Mouse (Mus musculus) heart, adult 11 months (tissue): ENCODE measurements at regions not wholly inside any gene's neighbourhood (a gene's known extent, or its start where the extent isn't known, plus 50 kb on each side); places are given as distances from the start of the nearest gene placed in this dataset.

Experiments
- DNase-seq: peaks from one replicate; pipeline ENCODE4 v3.0.0; 2022

DNA sequence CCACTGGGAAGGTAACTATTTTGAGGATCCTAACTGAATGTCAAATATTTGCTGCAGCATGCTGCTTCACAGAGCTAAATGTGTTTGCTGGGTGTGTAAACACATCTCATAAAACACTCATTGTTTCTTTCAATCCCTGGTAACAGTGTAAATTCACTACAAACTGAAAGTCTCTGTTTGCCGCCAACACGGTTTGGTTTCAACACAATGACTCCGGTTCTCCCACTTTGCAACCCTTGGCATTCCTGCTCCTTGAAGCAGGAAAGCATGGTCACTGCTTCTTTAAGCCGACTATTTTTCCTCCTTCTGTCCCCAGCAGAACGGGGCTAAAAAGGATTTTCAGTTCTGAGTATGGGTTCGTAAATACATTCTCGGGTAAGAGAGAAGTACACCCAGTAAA is 328.3 kb downstream of the Klf6 start:
- no peak for DNase-seq

DNA sequence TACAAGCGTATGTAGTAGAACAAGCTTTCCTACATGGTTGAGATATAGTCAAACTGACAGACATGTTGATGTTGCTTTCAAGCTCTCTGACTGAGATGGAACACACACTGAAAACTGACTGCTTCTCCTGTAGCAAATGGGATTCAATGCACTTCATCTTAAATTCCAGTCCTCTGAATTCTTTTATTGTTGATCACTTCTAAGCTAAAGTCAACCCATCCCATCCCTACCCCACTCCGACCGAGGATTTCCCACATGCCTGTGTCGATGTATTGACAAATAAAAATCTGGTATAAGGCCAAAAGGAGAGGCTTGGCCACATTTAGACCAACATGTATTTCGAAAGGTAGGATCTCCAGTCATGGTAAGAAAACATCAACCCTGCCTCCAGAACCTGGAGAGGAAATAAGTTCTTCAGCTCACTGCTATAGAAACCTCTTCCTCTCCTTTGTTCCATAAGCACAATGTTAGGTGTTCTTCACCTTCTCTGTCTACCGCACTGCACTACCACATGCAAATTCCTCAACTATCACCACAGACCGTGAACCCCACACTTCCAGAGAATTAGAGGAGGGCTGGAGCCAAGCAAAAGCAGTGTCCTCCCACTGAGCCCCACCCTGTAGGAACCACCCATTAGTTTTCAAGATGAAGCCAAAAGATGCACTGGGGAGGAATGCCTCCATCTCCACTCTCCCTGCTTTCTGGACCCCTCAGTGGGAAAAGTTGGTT is 330.1 kb downstream of the Klf6 start:
- peak; percentile 51 for DNase-seq

DNA sequence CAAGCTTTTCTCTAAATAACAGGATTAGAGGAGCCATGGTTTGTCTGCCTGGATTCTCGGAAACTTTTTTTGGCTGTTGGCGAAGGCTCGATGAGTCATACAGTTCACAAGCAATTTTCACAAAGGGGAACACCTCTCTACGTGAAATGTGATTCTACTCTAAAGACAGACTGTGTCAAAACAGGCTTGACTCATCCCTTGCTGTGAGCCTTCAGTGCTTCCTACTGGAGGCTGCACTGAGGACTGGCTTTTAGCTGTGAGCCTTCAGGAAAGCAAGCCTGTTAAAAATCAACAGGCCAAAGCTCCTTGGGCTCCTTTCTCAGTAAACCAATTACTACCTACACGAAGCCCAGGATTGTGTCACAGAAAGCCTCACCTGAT is 330.6 kb downstream of the Klf6 start:
- peak; percentile 90 for DNase-seq

DNA sequence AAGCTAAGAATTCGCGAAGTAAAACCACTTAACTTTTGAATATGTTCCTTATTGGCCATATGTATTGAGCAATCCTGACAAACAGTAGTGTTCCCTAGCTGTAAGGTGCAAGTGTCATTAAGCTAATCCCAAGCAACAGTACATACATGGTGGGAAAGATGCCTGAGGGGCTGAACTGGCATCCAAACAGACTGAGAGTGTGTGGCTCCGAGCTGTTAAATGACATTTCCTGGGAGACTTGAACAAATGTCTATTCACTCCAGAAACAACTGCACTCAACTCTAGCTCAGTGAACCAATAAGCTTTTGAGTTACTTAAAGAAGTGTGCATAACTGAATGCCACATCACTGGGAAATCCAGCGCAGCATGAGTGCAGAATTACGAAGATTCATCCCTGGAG is 335.4 kb downstream of the Klf6 start:
- DNase-seq, result peak; percentile 62

DNA sequence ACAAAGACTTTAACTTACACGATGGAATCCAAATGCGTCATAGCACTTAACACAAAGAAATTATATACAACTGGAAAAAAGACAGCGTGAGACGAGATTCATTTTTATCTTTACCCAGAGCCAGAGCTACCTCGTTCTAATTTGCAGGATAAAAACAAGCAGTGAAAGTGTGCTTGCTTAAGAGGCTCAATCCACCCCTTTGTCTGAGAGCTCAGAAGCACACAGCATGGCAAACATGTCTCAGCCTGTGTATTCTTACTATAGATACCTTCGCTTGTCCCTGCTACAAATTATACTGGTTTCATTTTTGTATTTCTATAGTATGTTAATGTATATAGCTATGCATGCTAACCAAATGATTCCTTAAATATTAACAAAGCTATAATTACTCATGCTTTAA is 337.8 kb downstream of the Klf6 start:
- DNase-seq, result no peak

DNA sequence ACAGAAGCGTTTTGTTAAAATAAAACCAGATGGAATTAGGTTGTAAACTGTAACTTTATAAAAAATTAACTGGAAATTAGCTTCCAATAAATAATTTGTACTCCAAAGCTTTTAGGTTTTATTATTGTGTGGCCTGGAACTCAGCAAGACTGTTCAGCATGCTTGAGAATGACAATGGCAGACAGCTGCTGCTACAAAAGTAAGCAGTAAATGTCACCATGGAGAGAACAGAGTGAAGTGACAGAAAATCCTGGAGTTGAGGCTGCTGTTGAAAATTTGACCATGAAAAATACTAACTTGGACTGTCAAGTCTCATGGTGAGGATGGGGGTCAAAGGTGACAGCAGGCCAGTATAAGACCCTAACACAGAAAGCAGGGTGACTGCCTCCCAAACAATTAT is 340.2 kb downstream of the Klf6 start:
- no peak for DNase-seq

DNA sequence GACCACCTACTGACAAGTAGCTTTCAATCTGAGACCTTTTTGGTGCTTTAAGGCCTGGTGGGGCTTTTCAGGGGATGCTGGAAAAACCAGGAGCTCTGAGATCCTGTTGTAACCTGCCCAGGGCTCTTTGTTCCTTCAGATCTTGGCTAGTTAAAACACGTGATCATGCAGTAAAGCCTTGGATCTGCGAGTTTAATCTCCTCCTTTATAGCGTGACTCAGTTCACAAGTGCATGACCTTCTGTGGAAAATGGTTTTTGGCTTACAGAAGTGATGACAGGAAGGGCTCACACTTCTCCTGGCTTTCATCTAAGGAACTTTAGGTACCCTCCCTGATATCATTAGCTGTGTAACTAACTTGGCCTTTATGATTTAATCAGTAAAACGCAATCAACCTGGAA is 343.1 kb upstream of the Pitrm1 start:
- no peak for DNase-seq

DNA sequence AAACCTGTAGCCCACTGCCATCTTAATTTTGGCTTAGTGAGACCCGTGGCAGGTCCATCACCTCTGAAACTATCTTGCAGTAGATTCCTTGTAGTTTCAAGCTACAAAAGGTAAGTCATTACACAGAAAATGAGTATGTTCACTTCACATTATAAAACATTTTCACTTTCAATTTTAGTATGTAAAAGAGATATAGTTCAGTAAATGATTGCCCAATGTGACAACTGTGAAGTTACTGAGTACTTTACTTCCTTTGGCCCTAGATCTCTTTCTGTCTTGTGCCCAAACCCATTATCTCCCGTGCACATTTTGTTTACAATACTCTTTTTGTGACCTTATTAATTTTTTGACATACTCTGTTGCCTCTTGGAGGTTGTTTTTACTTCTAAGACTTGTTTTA is 335.4 kb upstream of the Pitrm1 start:
- no peak for DNase-seq

DNA sequence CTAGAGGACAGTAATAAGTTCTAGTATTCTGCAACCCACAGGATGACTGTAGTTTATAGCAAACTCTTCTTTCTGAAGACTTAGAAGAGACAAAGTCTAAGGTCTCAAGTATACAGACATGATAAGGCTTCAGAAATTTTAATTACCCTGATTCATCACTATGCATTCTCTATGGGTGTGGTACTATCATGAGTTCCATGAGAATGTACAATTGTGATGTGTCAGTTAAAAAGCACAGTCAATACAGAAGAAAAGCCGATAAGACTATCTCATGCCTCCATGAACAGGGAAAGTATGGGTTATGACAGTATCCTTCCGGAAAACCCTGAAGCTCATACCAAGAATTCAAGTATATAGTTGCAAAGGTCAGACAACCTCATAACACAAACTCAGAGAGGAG is 333.8 kb upstream of the Pitrm1 start:
- no peak for DNase-seq

DNA sequence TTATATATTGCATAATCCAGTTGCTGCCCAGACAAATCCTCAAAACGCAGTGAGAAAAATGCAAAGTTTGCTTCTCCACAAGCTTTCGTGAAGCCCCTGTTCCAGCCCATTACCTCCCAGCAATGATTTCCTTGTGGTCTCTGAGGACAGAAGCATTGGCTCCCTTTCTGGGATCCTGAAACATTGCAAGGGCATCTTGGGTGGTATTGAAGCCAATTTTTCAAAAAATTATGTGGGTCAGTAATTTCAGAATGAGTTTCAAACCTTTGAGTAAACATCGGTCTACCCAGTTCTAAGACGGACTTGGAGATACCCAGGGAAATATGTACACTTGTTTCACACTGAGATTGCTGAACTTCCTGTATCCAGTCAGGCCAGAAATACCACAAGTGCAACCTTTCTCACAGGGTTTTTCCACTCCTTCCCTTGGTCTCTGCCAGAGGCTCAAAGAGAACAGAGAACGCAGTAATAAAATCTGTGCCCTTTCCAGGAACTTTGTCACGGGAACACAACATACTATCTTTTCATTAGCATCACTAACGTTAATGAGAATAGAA is 321.8 kb upstream of the Pitrm1 start:
- no peak for DNase-seq

DNA sequence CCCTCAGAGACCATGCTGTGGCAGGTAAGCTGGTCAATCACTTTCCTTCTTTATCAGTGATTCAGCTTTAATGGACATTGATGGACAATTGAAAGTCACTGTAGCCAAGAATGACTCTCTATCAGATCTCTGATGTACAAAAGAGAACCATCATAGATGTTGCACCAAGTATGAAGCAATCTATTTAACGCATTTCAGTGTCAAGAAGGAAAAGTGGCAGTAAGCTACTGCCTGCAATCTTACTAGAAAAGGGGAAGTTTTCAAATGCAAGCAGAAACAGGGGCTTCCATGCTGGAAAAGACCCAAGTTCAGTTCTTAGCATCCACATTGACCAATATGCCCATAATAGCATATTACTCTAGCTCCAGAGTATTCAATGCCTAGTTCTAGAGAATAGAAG is 319.7 kb upstream of the Pitrm1 start:
- no peak for DNase-seq

DNA sequence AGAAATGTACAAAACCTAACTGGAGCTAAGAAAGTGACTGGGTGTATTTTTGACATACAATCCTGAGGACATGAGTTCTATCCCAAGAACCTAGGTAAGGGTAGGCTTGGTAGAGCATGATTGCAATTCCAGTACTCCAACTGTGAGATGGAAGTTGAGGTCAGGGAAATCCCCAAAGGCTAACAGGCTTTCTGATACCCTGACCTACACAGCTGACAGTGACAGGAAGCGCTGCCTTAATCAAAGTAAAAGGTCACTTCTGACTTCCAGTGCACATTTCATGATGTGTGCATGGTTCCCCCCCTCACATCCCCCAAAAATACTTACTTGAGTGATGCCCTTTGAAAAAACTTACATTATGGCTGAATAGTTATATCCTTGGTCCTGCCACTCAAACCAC is 312.6 kb upstream of the Pitrm1 start:
- peak; percentile 88 for DNase-seq

DNA sequence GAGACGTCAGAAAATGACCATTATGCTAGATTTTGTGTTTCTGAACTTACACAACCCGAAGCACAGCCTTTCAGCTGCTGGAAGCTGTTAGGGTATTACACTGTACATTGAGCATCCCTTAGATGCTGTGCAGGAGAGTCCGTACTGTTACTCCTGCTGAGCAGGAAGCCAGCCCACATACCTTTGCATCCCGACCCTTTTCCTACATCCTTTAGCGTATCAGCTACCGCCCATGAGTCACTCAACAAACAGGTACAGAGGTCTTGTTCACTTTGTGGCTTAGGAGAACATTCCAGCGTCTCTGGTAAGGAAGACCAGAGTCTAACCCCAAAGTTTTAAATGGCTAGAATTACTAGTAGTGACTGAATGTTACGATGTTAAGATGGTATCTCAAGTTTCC is 311.4 kb upstream of the Pitrm1 start:
- no peak for DNase-seq

DNA sequence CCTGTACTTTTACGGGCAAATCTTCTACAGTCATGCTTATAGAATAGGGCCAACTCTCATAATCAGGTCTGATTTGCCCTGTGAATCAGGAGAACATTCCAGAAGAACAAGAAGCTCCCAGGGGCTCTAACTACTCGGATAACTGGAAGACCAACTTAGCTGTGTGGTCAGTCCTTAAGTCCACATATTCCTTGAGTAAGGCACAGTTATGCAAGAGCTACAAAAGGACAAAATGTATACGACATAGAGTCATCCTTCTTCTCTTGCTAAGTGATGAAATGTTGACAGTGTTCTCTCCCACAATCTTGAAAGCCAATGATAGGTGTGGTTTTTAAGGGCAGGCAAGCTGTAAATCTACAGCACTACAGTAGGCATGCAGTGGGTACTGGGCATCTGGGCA is 310.7 kb upstream of the Pitrm1 start:
- DNase-seq, result no peak

DNA sequence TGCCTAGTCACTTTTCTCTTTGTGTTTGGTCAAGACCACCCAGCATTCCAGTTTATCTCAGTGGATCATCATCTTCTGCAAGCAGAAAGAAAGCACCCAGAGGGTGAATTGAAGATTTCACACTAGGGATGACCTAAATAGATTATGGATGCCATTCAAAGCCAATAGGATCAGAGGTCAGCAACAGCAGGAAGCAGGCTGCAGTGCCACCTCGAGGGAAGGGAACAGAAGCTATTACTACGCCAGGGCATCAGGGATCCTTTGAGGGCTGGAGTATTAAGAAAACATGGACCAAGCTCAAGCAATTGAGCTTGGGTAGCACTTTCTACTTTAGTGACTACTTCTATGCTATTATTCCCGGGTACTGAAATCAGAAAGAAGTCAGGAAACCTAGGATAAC is 307.1 kb upstream of the Pitrm1 start:
- DNase-seq, result peak; percentile 89

DNA sequence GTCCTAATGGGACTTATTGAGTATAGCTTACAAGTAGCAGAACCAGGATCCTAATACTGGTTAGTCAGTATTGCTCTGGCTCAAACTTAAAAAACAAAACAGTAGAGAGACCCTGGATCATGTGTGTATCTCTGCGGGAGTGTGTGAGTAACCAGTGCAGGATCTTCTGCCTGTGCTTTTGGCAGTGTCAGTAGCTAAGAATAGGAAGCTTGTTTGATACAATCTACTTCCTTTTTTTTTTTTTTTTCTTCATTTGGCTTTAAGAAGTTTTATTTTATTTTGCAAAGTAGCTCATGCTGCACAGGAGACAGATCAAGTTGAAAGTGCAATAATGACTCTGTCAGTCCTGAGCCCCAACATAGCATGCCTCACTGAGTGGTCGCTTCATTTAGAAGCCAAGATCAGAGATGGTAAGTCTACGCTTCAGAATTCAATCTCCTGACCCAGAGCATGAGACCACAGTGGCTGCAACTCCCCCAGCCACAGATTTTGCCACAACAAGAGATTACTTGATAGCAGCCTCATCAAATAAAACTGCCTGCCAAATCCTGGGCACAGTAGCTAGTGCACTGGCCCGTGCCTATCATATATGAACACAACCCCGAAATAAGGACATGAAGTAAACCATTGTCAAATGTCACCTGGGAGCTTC is 306.4 kb upstream of the Pitrm1 start:
- DNase-seq, result no peak

DNA sequence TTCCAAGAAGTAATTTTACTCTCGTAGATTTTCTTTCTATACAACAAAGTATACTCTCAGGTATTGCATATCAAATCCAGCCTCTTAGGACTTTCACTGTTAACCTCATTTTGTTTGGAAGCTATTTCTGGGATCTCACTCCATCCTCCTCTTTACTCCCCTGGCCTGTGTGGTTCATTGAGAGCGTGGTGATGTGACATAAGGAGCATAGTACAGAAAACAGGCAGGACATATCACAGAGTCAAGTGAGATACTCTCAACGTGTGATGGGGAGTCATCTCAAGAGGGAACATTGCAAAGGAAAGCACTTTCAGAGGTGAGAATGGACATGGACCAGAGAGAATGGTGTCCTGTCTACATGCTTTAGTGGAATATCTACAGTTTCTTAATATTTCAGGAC is 297.8 kb upstream of the Pitrm1 start:
- DNase-seq, result no peak

DNA sequence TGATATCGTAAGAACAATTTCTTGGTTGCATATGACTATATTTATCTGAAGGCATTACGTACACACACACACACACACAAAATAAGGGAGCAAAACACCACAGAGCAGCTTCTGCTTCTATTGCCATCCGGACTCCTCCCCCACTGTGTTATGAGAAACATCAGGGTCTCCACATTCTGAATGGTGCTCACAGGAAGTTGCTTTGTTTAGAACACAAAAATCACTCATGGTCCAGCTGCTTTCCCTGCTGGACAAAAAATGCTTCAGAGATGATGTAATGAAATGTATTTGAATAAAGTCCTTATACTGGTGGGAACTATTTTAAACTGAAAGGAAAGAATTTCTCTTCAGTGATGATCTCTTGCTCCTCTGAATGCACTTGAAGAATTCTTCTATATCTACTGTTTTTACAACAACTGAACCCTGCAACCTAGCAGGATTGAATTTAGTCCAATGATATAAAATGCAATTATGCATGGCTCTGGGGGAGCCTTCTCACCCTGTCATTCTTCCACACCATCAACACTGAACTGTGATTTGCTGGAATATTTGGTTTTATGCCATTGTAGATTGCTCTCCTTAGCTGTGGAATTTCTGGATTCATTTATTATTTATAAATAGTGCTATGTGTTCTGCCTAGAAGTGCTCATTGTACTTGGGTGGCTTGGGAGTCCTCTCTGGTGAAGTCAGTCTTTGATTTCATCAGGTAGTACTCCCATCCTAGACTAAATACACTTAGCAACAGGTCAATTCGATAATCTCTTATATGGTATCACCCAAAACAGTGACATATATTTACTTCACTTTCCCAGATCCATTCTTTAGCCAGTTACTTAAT is 296.7 kb upstream of the Pitrm1 start:
- DNase-seq, result peak; percentile 91

DNA sequence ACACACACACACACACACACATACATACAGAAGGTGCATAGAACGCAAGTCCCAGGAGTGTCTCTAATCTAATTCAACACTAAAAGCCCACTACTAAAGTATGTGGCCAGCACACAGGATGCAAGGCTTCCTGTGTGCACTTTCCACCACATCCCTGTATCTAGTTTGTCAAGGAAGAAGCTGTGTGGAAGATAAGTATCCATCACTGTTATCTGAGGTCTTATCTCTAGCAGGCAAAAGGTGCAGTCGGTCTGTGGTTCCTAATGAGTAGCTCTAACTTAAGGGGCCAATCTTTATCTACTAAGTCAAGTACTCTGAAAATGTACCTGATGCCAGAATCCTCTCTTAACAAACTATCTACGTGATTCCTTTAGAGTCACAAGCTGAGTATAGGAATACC is 295.8 kb upstream of the Pitrm1 start:
- no peak for DNase-seq

DNA sequence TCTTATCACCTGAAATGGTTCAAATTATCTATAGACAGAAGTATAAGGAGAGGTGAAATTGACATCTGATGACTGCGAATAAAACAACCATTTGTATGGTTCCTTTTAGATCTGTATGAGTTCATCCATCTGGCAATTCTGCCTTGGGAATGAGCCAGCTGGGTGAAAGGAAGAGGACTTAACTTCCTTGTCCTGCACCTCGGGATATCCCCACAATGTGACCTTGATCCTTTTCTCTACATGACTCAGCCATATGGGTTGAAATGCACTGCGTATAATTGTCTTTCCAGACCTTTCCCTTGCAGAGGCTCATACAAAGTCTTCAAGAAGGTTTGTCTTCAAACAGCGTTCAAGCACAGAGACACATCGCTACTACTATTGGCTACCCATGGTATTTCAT is 292.6 kb upstream of the Pitrm1 start:
- peak; percentile 92 for DNase-seq

DNA sequence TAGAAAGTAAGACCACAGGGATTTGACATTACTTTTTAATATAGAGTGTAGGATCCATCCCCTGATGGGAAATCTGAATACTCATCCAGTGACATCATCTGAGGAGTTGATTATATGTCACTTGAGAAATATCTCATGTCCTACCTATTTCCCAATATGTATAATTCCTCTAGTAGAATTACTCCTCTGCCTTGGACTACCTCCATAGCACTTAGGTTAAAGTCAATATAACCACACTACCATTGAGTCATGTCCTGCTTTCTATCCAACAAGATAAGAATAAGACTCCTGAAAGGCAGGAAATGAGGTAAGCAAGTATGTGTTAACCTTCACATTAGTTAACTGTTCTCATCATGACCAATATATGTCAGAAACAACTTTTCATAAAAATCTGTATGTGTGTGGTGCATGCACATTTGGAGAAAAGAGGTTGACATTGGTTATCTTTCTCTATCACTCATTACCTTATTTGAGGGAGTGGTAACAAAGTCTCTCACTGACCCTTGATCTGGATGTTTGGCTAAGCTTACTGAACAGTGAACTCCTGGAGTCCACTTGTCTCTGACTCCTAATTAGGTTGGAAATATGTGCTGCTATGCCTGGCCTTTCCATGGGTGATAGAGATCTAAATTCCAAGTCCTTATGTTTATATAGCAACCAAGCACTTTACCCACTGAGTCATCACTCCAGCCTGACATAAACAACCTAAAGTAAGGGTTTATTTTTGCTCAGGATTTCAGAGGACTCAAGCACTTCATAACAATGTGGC is 292.0 kb upstream of the Pitrm1 start:
- no peak for DNase-seq

DNA sequence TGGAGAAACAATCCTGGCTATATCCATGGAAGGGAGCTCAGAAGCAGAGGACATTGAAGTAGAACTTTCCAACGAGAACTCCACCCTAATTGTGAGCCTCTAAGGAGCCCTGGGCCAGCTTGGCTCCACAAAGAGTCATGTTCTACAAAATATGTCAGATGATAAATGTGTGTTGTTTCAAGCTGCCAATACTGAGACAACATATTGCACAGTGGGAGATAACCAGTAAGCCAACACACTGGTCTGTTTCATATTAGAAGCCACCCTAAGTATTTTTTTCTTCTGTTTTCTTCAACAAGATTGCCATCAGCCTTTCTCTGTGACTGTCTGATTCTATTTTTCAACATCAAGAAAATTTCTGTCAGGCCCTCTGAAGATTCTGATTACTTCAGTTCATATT is 289.5 kb upstream of the Pitrm1 start:
- no peak for DNase-seq

DNA sequence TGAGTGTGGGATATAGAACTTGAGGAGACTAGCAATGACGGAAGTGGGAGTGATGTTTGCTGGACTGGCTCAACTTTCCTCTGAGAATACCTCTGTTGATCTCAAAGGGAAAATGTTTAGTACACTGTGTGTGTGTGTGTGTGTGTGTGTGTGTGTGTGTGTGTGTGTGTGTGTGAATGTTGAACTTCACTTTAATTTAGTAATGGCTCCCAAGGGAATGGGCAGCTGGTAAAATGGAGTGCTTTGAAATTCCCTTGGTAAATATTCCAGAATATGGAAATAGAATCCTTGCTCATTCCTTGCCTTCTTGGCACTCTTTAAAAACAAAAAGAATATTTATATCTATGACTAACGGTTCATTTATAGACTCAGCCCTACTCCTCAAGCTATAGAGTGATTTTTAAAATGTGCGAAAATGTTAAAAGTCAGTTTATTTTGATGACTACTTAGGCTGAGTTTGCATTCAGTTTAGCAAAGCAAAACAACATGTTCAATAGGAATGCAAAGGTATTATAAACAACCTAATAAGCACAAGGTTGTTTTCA is 287.6 kb upstream of the Pitrm1 start:
- DNase-seq, result no peak
